Comparison of ENCODE assay signal across 22 mouse cellular contexts in the genomic region with DNA sequence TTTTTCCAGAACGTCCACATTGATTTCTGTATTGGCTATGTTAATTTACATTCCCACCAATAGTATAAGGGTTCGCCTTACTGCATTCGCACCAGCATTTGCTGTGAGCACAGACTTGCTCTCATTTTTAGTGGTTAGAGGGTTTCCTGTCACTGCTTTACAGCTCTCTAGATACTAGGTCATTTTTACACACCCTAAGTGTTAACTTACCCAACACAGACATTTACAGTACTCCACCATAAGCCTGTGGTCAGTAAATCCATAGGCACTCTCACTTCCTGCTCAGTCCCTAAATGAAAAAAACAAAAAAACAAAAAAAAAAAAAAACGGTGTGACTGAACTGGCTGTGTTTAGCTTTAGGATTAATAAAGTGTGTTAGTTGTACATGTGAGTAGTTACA. TPM values are rescaled to one million over a fixed set of nuclear protein-coding genes. Genes with fewer than 3 reads are reported as not detected.
"Had no signal": no experiment of that assay in that cellular context is flagged by ENCODE, and none has a peak within 500 bp of the region (broad histone marks: within the 10 kb centered on the region; RNA-seq: fewer than 3 reads in every experiment).

No protein-coding gene starts in this region.

- ATAC-seq: forebrain, embryonic 13.5 days; forebrain, embryonic 14.5 days; forebrain, embryonic 15.5 days; forebrain, embryonic 16.5 days; forebrain, postnatal 0 days had no signal

- DNase-seq: cerebellum, adult 2 months; cerebellum, adult 8-10 months; cerebellum, adult 9-10 months; cerebellum, adult 9-11 months; cerebellum, postnatal 10 days; cerebellum, postnatal 14 days; cerebellum, postnatal 25 days; cerebellum, postnatal 36 days; embryo, embryonic 11 days; forebrain, postnatal 0 days; gastrocnemius, adult 2 months; gastrocnemius, postnatal 10 days; gastrocnemius, postnatal 14 days; gastrocnemius, postnatal 25 days; gastrocnemius, postnatal 36 days; heart, adult 18-20 months; heart, adult 2 months had no signal

RNA-seq across cellular contexts. Expression of gene Myoc, which starts 52.7 kb away (rescaled TPM):
- total RNA-seq: common myeloid progenitor, adult 5-6 weeks; forebrain, postnatal 0 days had no signal
